Mouse (Mus musculus) megakaryocyte, embryonic 14.5 days (primary cell): ENCODE measurements around the gene B830017H08Rik.

Experiments
- FLI1 ChIP-seq: IDR thresholded peaks from 2 replicates; pipeline ENCODE4 v1.6.1; 2012; ENCODE audit warnings: low read length, inconsistent platforms, mixed read lengths
- GATA1 ChIP-seq: IDR thresholded peaks from 3 replicates; pipeline ENCODE4 v1.6.1; 2012; ENCODE audit warnings: mixed read lengths, low read length, inconsistent platforms, borderline replicate concordance

GRCm38 (mm10) chr16:17826500-17826899 is 6.4 kb upstream of the B830017H08Rik start:
- no peak for TF ChIP-seq GATA1
- TF ChIP-seq FLI1: no peak
